Mouse (Mus musculus): ENCODE results near the gene Psmb5. TPM values are rescaled to one million over a fixed set of nuclear protein-coding genes. Genes with fewer than 3 reads are reported as not detected.

Psmb5 gene
- total RNA-seq, 2 experiments from 2014 or later: 208 to 218 TPM

Small RNAs within 50 kb of the gene (microRNA-seq; reads per million reads assigned to microRNA genes)
- gene Mir686: 0 reads per million in 2 experiments
- 0.18 to 0.40 reads per million in 2 experiments for gene Mir6948

Other genes with a start within 250 kb of the Psmb5 start
- gene Slc7a7, start 200.2 kb downstream of the Psmb5 start, total RNA-seq (2021): 1 to 10 TPM; 1.5 to 1.9 TPM
- 100 to 1,000 TPM; 112 TPM for gene Mrpl52, start 191.1 kb downstream of the Psmb5 start, total RNA-seq (2021)
- 10 to 100 TPM; 15.8 to 21.2 TPM for gene Mmp14, start 186.4 kb downstream of the Psmb5 start, total RNA-seq (2021)
- gene Lrp10, start 153.9 kb downstream of the Psmb5 start, total RNA-seq (2021): 10 to 100 TPM; 32.1 to 34.6 TPM
- gene Rem2, start 141.9 kb downstream of the Psmb5 start, total RNA-seq (2021): 10 to 100 TPM; 22.6 to 23.0 TPM
- 10 to 100 TPM; 53.6 to 61.4 TPM for gene Prmt5, start 100.5 kb downstream of the Psmb5 start, total RNA-seq (2021)
- gene Haus4, start 63.4 kb downstream of the Psmb5 start, total RNA-seq (2021): 1 to 10 TPM; 2.4 to 3.9 TPM
- gene Ajuba, start 40.5 kb downstream of the Psmb5 start, total RNA-seq (2021): 1 to 10 TPM; 1.3 to 2.4 TPM
- gene 4931414P19Rik, start 12.0 kb downstream of the Psmb5 start, total RNA-seq (2021): 1 to 10 TPM; 5.4 to 8.4 TPM
- gene Psmb11, start 3.4 kb upstream of the Psmb5 start, total RNA-seq (2021): under 1 TPM; 0.16 to 0.32 TPM
- not detected for gene Gm17606, start 22.9 kb upstream of the Psmb5 start, total RNA-seq (2021)
- 10 to 100 TPM; 17.5 to 22.7 TPM for gene Cdh24, start 23.3 kb upstream of the Psmb5 start, total RNA-seq (2021)
- gene 1700123O20Rik, start 68.2 kb upstream of the Psmb5 start, total RNA-seq (2021): 10 to 100 TPM; 27.3 to 28.7 TPM
- gene Acin1, start 68.9 kb upstream of the Psmb5 start, total RNA-seq (2021): 100 to 1,000 TPM; 172 to 215 TPM
- gene Gm29776, start 80.8 kb upstream of the Psmb5 start, total RNA-seq (2021): not detected
- gene Cebpe, start 94.2 kb upstream of the Psmb5 start, total RNA-seq (2021): not detected
- 10 to 100 TPM; 54.3 to 61.2 TPM for gene Slc7a8, start 163.9 kb upstream of the Psmb5 start, total RNA-seq (2021)
- gene Rnf212b, start 196.1 kb upstream of the Psmb5 start, total RNA-seq (2021): not detected